Mouse (Mus musculus) left cerebral cortex, adult 2 months (tissue): ENCODE data around the gene Zer1. TPM values are rescaled to one million over a fixed set of nuclear protein-coding genes. Genes with fewer than 3 reads are reported as not detected.

Experiments used
- DNase-seq, 2 experiments: peaks; one replicate each; pipeline ENCODE4 v3.0.0; 2021 to 2022; ENCODE audit warnings: low spot score in 2 of 2, mixed read lengths in 1 of 2; ENCODE audit errors: extremely low spot score in 1 of 2
- H3K27ac ChIP-seq: fragments of 200-600 bp; 2 replicates; pipeline ENCODE4 v1.8.1; 2022
- H3K4me3 ChIP-seq: fragments of 200-600 bp; 2 replicates; pipeline ENCODE4 v1.8.1; 2022
- CTCF ChIP-seq: fragments of 200-600 bp; IDR thresholded peaks from 2 replicates; pipeline ENCODE4 v1.8.1; 2022; ENCODE audit warnings: antibody characterized with exemption, mild to moderate bottlenecking, moderate library complexity
- intact Hi-C: fragments of 180-260 bp; cut with DNase I; formaldehyde crosslinking; loops from one replicate; pipeline ENCODE4 v1.15.1; 2025
- total RNA-seq, 2 experiments: library from RNA; stranded (reverse); gene quantifications; 2 replicates each; pipeline ENCODE4 v1.2.3; 2021

The Zer1 gene
- total RNA-seq, 2 experiments from 2014 or later: 163 to 171 TPM

DNA sequence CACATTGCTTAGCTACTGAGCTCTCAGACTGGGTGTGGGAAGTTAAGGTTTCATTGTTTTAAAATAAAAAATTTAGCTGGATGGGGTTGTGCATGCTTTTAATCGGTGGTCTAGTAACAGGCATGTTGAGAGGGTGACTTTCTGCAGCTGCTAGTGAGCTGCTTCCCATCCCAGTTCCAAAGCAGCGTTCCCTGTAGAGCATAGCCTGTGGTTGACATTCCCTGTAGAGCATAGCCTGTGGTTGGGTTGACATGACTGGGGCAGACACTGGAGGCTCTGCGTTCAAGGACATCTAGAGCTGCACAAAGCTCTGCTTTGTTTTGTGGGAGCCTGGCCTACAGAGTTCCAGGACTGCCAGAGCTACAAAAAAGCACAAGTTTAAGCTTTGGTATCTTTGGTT lies 51.1 kb downstream of the Zer1 start:
- DNase-seq: no peak
- H3K27ac ChIP-seq: no peak overlapping the region
- no peak for TF ChIP-seq CTCF
- intact Hi-C loops: no loop called here
- no peak overlapping the region for H3K4me3 ChIP-seq

DNA sequence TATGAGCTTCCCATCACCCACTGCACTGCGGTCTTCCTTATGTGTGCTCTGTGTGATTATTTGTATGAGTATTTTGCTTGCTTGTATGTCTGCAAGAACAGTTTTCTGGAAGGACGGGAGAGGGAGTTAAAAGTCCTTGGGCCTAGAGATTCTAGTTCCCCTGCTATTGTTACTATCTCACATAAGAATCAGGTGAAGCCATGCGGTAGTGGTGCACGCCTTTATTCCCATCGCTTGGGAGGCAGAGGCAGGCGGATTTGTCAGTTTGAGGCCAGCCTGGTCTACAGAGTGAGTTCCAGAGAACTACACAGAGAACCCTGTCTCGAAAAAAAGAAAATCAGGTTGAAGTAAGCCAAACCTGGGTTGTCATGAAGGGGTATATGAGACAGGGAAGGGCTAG lies 51.5 kb downstream of the Zer1 start:
- no peak overlapping the region for H3K27ac ChIP-seq
- intact Hi-C loops: no loop called here
- no peak for DNase-seq
- H3K4me3 ChIP-seq: no peak overlapping the region
- no peak for TF ChIP-seq CTCF

DNA sequence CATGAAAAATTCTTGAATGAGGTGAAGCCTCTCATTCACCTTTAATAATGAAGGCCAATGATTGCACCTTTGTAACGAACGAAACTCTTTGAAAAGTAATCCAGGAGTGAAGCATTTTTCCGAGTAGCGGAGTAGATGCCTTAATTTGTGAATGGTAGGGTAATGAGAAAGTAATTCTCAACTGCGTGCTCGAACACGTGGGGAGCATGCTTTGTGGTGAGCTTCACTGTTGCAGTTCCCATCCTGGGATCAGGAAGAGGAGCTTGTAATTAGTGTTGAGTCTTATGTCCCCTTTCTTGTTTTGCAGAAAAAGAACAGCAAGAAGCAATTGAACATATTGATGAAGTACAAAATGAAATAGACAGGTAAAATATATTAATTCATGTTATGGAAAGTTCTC lies 56.4 kb downstream of the Zer1 start:
- DNase-seq: no peak
- no peak overlapping the region for H3K27ac ChIP-seq
- peak overlapping the region; percentile 94 for H3K4me3 ChIP-seq
- no peak for TF ChIP-seq CTCF
- intact Hi-C loops: loop anchor here (2.0 kb wide), 1 partner anchor 57 kb away; the partner anchor contains the start of gene Zer1

DNA sequence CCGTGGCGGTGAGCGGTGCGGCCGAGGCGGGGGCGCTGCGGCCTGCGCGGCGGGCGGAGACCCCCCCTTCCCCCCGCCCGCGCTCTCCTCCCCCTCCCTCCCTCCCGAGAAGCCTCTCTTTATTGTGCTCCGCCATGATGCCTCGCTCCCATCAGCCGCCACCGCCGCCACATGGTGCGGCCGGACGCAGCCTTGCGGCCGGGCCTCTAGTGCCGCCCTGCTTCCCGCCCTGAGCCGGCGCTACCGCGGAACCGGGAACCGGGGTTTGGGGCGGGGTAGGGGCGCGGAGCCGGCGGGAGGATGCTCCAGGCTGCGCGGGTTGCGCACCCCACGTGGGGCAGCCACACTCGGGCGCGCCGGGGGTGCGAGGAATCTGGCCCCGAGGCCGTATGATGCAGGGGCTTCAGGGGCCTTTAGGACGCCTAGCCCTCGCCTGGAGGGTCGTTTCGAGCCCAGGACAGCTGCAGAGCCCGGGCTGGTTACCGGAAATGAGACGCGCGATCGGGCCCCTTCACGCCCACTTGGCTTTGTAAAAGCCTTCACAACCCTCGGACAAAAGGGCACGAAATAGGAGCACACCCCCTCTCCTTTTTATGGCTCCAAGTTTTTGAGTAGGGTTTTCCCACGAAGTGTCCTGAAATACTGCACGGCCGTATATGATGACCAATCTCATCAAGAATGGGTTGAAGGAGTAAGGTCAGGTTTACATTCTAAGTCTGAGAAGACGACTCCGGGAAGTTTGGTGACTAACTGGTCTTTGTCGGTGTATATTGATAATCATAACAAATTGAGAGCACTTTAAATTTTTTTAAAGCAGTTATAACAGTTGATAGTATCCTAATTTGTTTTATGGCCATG lies 57.1 kb downstream of the Zer1 start:
- peak; percentile 37 to 49 for DNase-seq
- peak overlapping the region; percentile 63 for H3K27ac ChIP-seq
- TF ChIP-seq CTCF: no peak
- intact Hi-C loops: loop anchor here (2.0 kb wide), 1 partner anchor 58 kb away; the partner anchor contains the start of gene Zer1
- H3K4me3 ChIP-seq: peak overlapping the region; percentile 94

DNA sequence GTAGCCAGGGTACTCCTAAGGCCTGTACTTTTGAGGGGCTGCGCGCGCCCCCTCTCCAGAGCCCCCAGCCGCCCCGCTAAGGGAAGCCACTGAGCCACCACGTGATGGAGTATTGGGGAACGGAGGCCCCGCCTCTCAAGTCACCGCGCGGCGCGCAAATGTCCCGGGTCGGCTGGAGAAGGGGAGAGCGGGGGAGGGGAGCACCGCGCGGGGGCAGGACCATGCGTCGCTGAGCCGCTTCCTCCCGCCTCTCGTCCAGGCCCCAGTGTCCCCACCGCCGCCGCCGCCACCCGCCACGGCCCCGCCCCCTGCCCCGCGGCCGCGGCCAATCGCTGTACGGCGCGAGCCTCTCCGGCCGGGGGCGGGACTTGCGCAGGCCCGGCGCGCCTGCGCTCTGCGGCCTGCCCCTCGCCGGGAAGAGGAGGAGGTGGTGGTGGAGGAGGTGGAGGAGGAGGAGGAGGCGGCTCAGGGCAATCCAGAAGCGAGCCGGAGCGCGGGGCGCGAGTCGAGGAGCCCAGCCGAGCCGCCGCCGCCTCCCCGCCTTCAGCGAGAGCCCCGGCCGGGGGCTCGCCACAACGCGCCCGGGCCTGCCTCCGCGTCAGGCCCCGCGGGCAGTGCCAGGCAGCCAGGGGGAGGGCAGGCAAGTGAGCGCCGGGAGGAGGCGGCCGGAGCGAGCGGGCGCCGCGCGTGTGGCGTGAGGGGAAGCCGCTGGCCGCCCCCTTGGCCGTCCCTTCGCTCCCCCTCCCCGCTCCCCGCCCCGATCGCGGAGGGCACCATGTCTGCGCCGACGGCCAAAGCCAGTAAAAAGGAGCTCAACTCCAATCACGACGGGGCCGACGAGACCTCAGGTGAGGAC lies 58.1 kb downstream of the Zer1 start:
- Histone ChIP-seq H3K27ac (peak overlapping the region; percentile 93), H3K4me3 (peak overlapping the region; percentile 94)
- intact Hi-C loops: loop anchor here (2.0 kb wide), 1 partner anchor 59 kb away; the partner anchor contains the start of gene Zer1
- no peak for TF ChIP-seq CTCF
- peak; percentile 93 to 94 for DNase-seq

DNA sequence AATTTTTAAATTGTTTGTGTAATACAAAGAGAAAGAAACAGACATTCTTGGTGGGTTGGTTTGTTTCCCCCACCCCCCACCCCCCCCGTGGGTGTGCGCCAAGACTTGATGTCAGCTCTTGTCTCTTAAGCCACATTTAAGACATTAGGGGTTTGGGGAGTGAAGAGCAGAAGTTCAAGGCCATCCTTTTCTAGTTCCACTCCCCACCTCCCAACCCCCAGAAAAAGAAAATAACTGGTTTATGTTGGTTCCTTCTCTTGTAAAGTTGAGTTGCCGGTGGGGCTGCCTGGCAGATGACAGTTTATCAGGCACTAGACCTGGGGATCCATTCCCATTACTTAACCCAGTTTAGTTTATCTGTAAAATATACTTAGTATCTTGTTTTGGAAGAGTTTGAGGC lies 60.1 kb downstream of the Zer1 start:
- TF ChIP-seq CTCF: no peak
- Histone ChIP-seq H3K27ac (no peak overlapping the region), H3K4me3 (no peak overlapping the region)
- no peak for DNase-seq
- intact Hi-C loops: no loop called here

DNA sequence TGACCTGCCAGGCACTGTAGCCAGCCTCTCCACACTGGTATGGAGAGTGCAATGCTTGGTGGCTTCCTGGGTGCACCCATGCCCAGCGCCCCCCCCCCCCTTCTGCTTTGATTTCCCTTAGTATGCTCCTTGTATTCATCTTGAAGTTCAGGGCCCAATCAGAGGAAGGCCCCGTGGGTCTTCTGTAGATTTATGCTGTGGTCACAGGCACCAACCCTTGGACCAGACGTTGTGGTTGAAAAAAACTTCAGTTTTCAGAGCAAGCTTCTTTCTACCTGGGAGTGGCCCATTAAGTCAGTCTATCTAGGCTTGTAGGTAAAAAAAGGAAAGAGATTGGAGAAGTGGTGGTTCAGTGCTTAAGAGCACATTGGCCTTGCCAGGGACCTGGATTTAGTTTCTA lies 60.6 kb downstream of the Zer1 start:
- H3K27ac ChIP-seq: no peak overlapping the region
- no peak for DNase-seq
- no peak overlapping the region for H3K4me3 ChIP-seq
- no peak for TF ChIP-seq CTCF
- intact Hi-C loops: no loop called here

DNA sequence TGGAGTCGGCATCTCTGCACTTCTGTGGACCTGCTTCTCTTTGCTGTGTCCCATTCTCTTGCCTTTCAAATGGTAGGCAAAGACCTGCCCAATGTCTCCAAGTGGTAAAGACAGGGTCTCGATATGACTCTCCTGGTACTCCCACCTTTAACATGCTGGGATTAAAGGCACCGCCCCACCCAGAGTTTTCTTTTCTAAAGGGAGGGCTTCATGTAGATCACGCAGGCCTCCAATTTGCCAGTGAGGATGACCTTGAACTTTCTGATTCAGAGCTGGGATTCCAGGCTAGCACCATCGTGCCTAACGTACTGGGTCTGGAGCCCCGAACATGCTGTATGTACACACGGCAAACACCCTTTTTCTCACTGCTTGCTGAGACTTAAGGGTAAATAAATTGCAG lies 61.1 kb downstream of the Zer1 start:
- H3K4me3 ChIP-seq: peak overlapping the region; percentile 49
- TF ChIP-seq CTCF: no peak
- peak overlapping the region; percentile 76 for H3K27ac ChIP-seq
- no peak for DNase-seq
- intact Hi-C loops: no loop called here

DNA sequence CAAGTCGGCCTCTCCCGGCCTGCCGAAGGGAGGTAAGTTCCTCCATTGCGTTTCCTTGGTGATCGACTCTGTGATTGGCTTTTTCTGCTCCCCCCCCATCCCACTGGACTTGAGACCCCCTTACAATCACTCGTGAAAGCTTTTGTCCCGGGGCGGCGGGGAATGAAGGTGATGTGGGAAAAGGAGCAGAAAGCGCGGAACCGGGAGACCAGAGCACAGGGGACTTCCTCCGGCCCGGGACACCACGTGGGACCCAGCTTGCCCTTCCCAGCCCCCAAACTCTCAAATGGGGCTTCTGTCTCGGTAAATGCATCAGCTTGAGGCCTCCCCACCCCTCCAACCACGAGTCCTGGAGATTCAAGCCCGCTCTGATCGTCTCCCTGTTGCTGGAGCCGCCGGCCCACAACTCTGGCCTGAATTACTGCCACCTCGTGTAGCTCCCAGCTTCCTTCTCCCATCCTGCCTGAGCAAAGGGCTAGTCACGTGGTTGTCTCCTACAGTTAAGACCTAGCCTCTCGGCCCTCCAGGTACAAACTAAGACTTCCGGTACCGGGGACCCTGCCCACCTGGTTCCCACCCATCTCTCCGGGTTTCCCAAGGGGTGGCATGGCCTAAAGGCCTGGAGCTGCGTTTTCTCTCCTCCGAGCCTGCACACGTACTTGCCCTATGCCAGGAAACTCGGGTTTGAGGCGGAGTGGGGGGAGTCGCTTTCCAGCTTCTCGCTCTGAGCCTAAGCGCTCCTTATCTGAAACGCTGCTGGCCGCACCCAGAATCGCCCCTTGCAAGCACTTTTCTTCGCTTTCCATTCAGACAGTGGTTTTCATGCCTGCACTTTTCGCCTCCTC lies 61.9 kb downstream of the Zer1 start:
- TF ChIP-seq CTCF: no peak
- DNase-seq: peak; percentile 23 to 26
- H3K27ac ChIP-seq: peak overlapping the region; percentile 76
- H3K4me3 ChIP-seq: peak overlapping the region; percentile 49
- intact Hi-C loops: no loop called here

DNA sequence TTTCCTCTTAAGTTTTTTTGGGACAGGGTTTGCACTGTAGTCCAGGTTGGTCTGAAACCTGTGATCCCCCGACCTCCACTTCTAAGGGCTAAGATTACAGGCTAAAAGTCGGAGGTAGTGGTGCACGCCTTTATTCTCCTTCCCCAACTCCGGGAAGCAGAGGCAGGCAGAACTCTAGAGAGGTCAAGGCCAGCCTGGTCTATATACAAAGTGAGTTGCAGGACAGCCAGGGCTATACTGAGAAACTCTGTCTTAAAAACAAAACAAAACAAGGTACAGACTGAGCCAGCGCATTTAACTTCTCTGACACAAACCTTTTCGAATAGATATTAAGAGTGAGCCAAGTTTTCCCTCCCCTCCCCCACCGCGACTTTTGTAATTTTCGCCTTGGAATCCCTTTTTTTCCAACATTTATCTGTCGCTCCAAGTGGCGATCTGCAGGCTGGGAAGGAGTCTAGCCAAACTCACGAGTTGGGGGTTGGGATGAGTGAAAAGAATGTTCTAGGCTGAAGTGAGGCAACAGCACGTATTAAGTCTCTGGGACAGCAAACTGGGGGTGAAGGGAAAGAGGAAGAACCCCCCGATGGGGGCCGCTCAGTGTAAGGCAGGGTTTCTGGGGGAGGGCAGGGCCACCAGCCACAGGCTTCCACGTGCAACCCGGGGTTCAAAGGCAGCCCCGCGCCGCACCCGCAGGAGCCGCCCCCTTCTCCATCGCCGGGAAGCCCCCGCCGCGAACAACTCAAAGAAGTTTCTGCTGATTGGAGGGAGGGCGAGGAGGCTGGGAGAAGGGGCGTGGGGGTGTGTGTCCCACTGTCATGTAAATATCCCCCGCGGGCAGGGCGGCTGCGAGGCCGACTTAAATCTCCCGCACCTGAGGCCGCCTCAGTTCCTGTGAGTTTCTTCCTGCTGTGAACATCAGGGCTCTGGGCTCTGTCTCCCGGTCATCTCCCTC lies 62.9 kb downstream of the Zer1 start:
- intact Hi-C loops: no loop called here
- peak overlapping the region; percentile 76; the same call in 1 of the 2 replicates for H3K27ac ChIP-seq

More for the DNA sequence above, 62.9 kb downstream of the Zer1 start:
- TF ChIP-seq CTCF: no peak
- peak in 1 of 2 experiments; percentile 18 for DNase-seq
- H3K4me3 ChIP-seq: peak overlapping the region; percentile 49
